Mouse (Mus musculus): ENCODE measurements at regions not wholly inside any gene's neighbourhood (a gene's known extent, or its start where the extent isn't known, plus 50 kb on each side); places are given as distances from the start of the nearest gene placed in this dataset.
"Not testable (repeated sequence)": the region's sequence is repeated elsewhere in the genome, so short reads cannot be mapped to it uniquely, and the experiment has no call there.

DNA sequence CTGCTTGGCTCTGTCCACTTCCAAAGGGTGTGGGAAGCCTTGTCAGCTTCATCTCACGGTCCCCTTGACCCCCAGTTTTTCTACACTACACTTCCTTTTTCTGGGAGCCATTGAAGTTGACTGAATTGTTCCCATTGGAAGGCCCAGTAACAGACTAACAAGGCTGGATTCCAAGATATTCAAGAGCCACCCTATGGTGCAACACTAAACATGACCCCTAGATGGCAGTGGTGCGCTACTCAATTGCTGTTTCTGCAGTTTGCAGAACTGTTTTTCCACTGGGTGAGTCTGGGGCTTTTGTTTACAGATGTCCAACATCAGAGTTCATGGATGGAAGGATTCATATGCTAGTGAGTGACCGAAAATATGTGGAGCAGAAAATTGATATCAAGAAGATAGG lies 61.3 kb upstream of the Asap2 start:
- H3K4me1 ChIP-seq; H3K4me2 ChIP-seq; H3K9ac ChIP-seq; H3K9me3 ChIP-seq; H3K36me3 ChIP-seq; H3K27ac ChIP-seq; H3K4me3 ChIP-seq; H3K27me3 ChIP-seq; ATAC-seq (ENCODE audit: borderline replicate concordance, extremely low read depth, low FRiP score, low TSS enrichment): not testable (repeated sequence)
- WGBS: 28% methylated on average over 3 of the region's 3 CpGs

Data from lung, embryonic 15.5 days (tissue).